Mouse (Mus musculus): ENCODE results near the gene Phpt1. TPM values are rescaled to one million over a fixed set of nuclear protein-coding genes. Genes with fewer than 3 reads are reported as not detected.

Phpt1 gene
- polyA plus RNA-seq, 1 experiment, result 186 TPM

GRCm38 (mm10) chr2:25581294-25581864, 6.4 kb upstream of the Phpt1 start, which contains the start of gene Ajm1:
Gene Ajm1 (minus strand): TSS chr2:25581757.
- WGBS, result under 1% methylated on average over 19 of the region's 19 CpGs
- peaks cover 67% of the 10 kb centered on the region for H3K4me1 ChIP-seq (ENCODE audit: control insufficient read depth, insufficient read depth, low read length)
- 0 out of 2 replicates have a peak, but pooled peaks have one; percentile 7 for TF ChIP-seq POLR2A (IDR thresholded peaks at IDR 0.05; ENCODE audit: borderline replicate concordance, insufficient read depth, low read length)
- peak; percentile 79 for TF ChIP-seq CTCF (IDR thresholded peaks at IDR 0.05; ENCODE audit: borderline replicate concordance, insufficient read depth, low read depth, low read length)

GRCm38 (mm10) chr2:25580621-25581101, 5.6 kb upstream of the Phpt1 start:
- Histone ChIP-seq H3K4me3 (replicated peaks; ENCODE audit: insufficient read depth, low read depth, low read length) (peak overlapping the region; percentile 70), H3K27ac (ENCODE audit: insufficient read depth, low read length) (peak overlapping the region; percentile 96), H3K4me1 (ENCODE audit: control insufficient read depth, insufficient read depth, low read length) (peaks cover 74% of the 10 kb centered on the region), H3K27me3 (ENCODE audit: control insufficient read depth, insufficient read depth, low read length) (no peaks in the 10 kb centered on the region)
- peak; percentile 58 to 64 for DNase-seq
- WGBS, result 4% methylated on average over 6 of the region's 6 CpGs
- TF ChIP-seq CTCF (IDR thresholded peaks at IDR 0.05; ENCODE audit: borderline replicate concordance, insufficient read depth, low read depth, low read length) (no peak), POLR2A (IDR thresholded peaks at IDR 0.05; ENCODE audit: borderline replicate concordance, insufficient read depth, low read length) (no peak)

More at GRCm38 (mm10) chr2:25581294-25581864, 6.4 kb upstream of the Phpt1 start, which contains the start of gene Ajm1:
- Histone ChIP-seq H3K4me3 (replicated peaks; ENCODE audit: insufficient read depth, low read depth, low read length) (peak within 1 kb of the TSS; percentile 70), H3K27ac (ENCODE audit: insufficient read depth, low read length) (peak within 1 kb of the TSS; percentile 96), H3K27me3 (ENCODE audit: control insufficient read depth, insufficient read depth, low read length) (no peaks in the 10 kb centered on the region)
- peak; percentile 88 to 92 for DNase-seq

- Histone ChIP-seq H3K4me1 (ENCODE audit: control insufficient read depth, insufficient read depth, low read length) (peaks cover 70% of the 10 kb centered on the region), H3K27ac (ENCODE audit: insufficient read depth, low read length) (peak overlapping the region; percentile 96), H3K27me3 (ENCODE audit: control insufficient read depth, insufficient read depth, low read length) (no peaks in the 10 kb centered on the region), H3K4me3 (replicated peaks; ENCODE audit: insufficient read depth, low read depth, low read length) (peak overlapping the region; percentile 70)
- peak; percentile 84 to 86 for DNase-seq
- WGBS, result 5% methylated on average over 27 of the region's 27 CpGs
- TF ChIP-seq CTCF (IDR thresholded peaks at IDR 0.05; ENCODE audit: borderline replicate concordance, insufficient read depth, low read depth, low read length) (peak; percentile 79), POLR2A (IDR thresholded peaks at IDR 0.05; ENCODE audit: borderline replicate concordance, insufficient read depth, low read length) (no peak)
Measured at GRCm38 (mm10) chr2:25579737-25580460, 4.9 kb upstream of the Phpt1 start.

GRCm38 (mm10) chr2:25578796-25579736, 4.0 kb upstream of the Phpt1 start:
- no peak for TF ChIP-seq CTCF (IDR thresholded peaks at IDR 0.05; ENCODE audit: borderline replicate concordance, insufficient read depth, low read depth, low read length)
- TF ChIP-seq POLR2A (IDR thresholded peaks at IDR 0.05; ENCODE audit: borderline replicate concordance, insufficient read depth, low read length), result no peak
- H3K4me1 ChIP-seq (ENCODE audit: control insufficient read depth, insufficient read depth, low read length), result peaks cover 63% of the 10 kb centered on the region
- no peaks in the 10 kb centered on the region for H3K27me3 ChIP-seq (ENCODE audit: control insufficient read depth, insufficient read depth, low read length)
- peak overlapping the region; percentile 70 for H3K4me3 ChIP-seq (replicated peaks; ENCODE audit: insufficient read depth, low read depth, low read length)
- 10% methylated on average over 77 of the region's 77 CpGs for WGBS
- H3K27ac ChIP-seq (ENCODE audit: insufficient read depth, low read length), result peak overlapping the region; percentile 96
- DNase-seq, result peak; percentile 68 to 81

GRCm38 (mm10) chr2:25577951-25578795, 3.1 kb upstream of the Phpt1 start:
- TF ChIP-seq CTCF (IDR thresholded peaks at IDR 0.05; ENCODE audit: borderline replicate concordance, insufficient read depth, low read depth, low read length), result no peak
- TF ChIP-seq POLR2A (IDR thresholded peaks at IDR 0.05; ENCODE audit: borderline replicate concordance, insufficient read depth, low read length), result no peak
- no peaks in the 10 kb centered on the region for H3K27me3 ChIP-seq (ENCODE audit: control insufficient read depth, insufficient read depth, low read length)
- peak overlapping the region; percentile 96 for H3K27ac ChIP-seq (ENCODE audit: insufficient read depth, low read length)
- peak overlapping the region; percentile 70 for H3K4me3 ChIP-seq (replicated peaks; ENCODE audit: insufficient read depth, low read depth, low read length)
- peak; percentile 54 to 78 for DNase-seq
- peaks cover 60% of the 10 kb centered on the region for H3K4me1 ChIP-seq (ENCODE audit: control insufficient read depth, insufficient read depth, low read length)
- 12% methylated on average over 75 of the region's 75 CpGs for WGBS

- Histone ChIP-seq H3K4me3 (replicated peaks; ENCODE audit: insufficient read depth, low read depth, low read length) (peak overlapping the region; percentile 32), H3K27me3 (ENCODE audit: control insufficient read depth, insufficient read depth, low read length) (no peaks in the 10 kb centered on the region), H3K27ac (ENCODE audit: insufficient read depth, low read length) (peak overlapping the region; percentile 96), H3K4me1 (ENCODE audit: control insufficient read depth, insufficient read depth, low read length) (peaks cover 52% of the 10 kb centered on the region)
- peak; percentile 56 to 68 for DNase-seq
- TF ChIP-seq POLR2A (IDR thresholded peaks at IDR 0.05; ENCODE audit: borderline replicate concordance, insufficient read depth, low read length) (no peak), CTCF (IDR thresholded peaks at IDR 0.05; ENCODE audit: borderline replicate concordance, insufficient read depth, low read depth, low read length) (no peak)
- WGBS, result 19% methylated on average over 92 of the region's 92 CpGs
Measured at GRCm38 (mm10) chr2:25576965-25577891, 2.2 kb upstream of the Phpt1 start.

Measured in cerebellum, adult 2 months (tissue).